Mouse (Mus musculus) hindlimb bud, embryonic 11.5 days (tissue): ENCODE data around the gene Usp7.

ENCODE experiments used
- DNase-seq: peaks from one replicate; pipeline ENCODE4 v3.0.0-alpha.2; 2012; ENCODE audit warnings: low read depth, low spot score; ENCODE audit errors: extremely low spot score

Gene Usp7

GRCm38 (mm10) chr16:8725807-8726206 lies 66.3 kb downstream of the Usp7 start:
- no peak for DNase-seq

- no peak for DNase-seq
Observed at GRCm38 (mm10) chr16:8724031-8724430, 68.1 kb downstream of the Usp7 start.

- no peak for DNase-seq
Observed at GRCm38 (mm10) chr16:8720447-8720846, 71.7 kb downstream of the Usp7 start.

- DNase-seq = no peak
Observed at GRCm38 (mm10) chr16:8717744-8718143, 74.4 kb downstream of the Usp7 start.

- DNase-seq = no peak
Observed at GRCm38 (mm10) chr16:8716300-8716699, 75.8 kb downstream of the Usp7 start.

- DNase-seq = no peak
Observed at GRCm38 (mm10) chr16:8715513-8716080, 76.5 kb downstream of the Usp7 start.

- no peak for DNase-seq
Observed at GRCm38 (mm10) chr16:8714851-8715250, 77.3 kb downstream of the Usp7 start.

GRCm38 (mm10) chr16:8711998-8712397 lies 80.1 kb downstream of the Usp7 start:
- DNase-seq = no peak

GRCm38 (mm10) chr16:8700586-8700985 lies 91.5 kb downstream of the Usp7 start:
- DNase-seq = no peak

GRCm38 (mm10) chr16:8699556-8699955 lies 92.6 kb downstream of the Usp7 start:
- DNase-seq = no peak

- no peak for DNase-seq
Observed at GRCm38 (mm10) chr16:8691206-8691605, 100.9 kb downstream of the Usp7 start.

- DNase-seq = no peak
Observed at GRCm38 (mm10) chr16:8689979-8690656, 102.0 kb downstream of the Usp7 start.

- no peak for DNase-seq
Observed at GRCm38 (mm10) chr16:8687559-8688112, 104.5 kb downstream of the Usp7 start.

GRCm38 (mm10) chr16:8686871-8687535 lies 105.1 kb downstream of the Usp7 start:
- DNase-seq = no peak

GRCm38 (mm10) chr16:8686121-8686870 lies 105.8 kb downstream of the Usp7 start:
- no peak for DNase-seq

GRCm38 (mm10) chr16:8685087-8685486 lies 107.0 kb downstream of the Usp7 start:
- no peak for DNase-seq

GRCm38 (mm10) chr16:8680470-8680869 lies 111.6 kb downstream of the Usp7 start, which contains the start of gene Gm5767:
TSS of gene Gm5767 (plus strand) at chr16:8680770.
- no peak for DNase-seq

- DNase-seq = no peak
Observed at GRCm38 (mm10) chr16:8679780-8680179, 112.3 kb downstream of the Usp7 start.

- DNase-seq = no peak
Observed at GRCm38 (mm10) chr16:8678676-8679075, 113.4 kb downstream of the Usp7 start.

- DNase-seq = no peak
Observed at GRCm38 (mm10) chr16:8678035-8678434, 114.1 kb downstream of the Usp7 start.

GRCm38 (mm10) chr16:8676800-8677199 lies 115.3 kb downstream of the Usp7 start:
- DNase-seq = no peak
